Mouse (Mus musculus) bone marrow macrophage, adult 2 months (primary cell): ENCODE data around the gene Il1rap.

Experiments used
- CTCF ChIP-seq: IDR thresholded peaks from 2 replicates; pipeline ENCODE4 v1.5.1; 2012; ENCODE audit warnings: low read depth, mild to moderate bottlenecking, low read length, moderate library complexity
- POLR2A ChIP-seq: IDR thresholded peaks from 2 replicates; pipeline ENCODE4 v1.6.1; 2012; ENCODE audit warnings: mild to moderate bottlenecking, low read depth, low read length, borderline replicate concordance

DNA sequence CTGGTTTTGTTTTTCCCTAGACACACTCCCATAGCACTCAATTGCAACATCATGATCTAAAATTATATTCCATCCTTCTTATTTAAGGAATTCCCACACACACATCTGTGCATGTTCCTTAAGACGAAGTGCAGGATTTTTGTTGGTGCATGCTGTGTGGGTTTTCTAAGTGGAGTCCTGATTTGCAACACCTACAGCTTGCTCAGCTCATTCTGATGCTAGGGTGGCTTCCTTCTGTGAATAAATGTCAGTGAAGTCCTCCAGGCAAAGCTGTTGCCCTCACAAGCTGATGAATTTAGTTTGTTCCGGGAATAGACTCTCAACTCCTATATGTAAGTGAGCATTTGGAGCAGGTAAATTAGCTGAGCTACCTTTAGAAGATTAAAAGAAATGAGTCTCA lies 194.5 kb downstream of the Il1rap start:
- TF ChIP-seq CTCF = no peak
- TF ChIP-seq POLR2A = no peak
